Mouse (Mus musculus): ENCODE measurements around the gene Rdx.
"Not testable (repeated sequence)": the region's sequence is repeated elsewhere in the genome, so short reads cannot be mapped to it uniquely, and the experiment has no call there.

Gene Rdx

GRCm38 (mm10) chr9:52059788-52060187 is 12.8 kb downstream of the Rdx start:
- DNase-seq: no peak

GRCm38 (mm10) chr9:52070052-52070451 is 23.1 kb downstream of the Rdx start:
- DNase-seq: no peak

- not testable (repeated sequence) for DNase-seq
Measured at GRCm38 (mm10) chr9:52071352-52071751, 24.4 kb downstream of the Rdx start.

GRCm38 (mm10) chr9:52072202-52072601 is 25.2 kb downstream of the Rdx start:
- DNase-seq: no peak

- DNase-seq: no peak
Measured at GRCm38 (mm10) chr9:52076089-52076488, 29.1 kb downstream of the Rdx start.

- no peak for DNase-seq
Measured at GRCm38 (mm10) chr9:52077692-52078091, 30.7 kb downstream of the Rdx start.

GRCm38 (mm10) chr9:52081979-52082378 is 35.0 kb downstream of the Rdx start:
- no peak for DNase-seq

GRCm38 (mm10) chr9:52082414-52082813 is 35.4 kb downstream of the Rdx start:
- DNase-seq: no peak

GRCm38 (mm10) chr9:52091752-52092151 is 44.8 kb downstream of the Rdx start:
- no peak for DNase-seq

- no peak for DNase-seq
Measured at GRCm38 (mm10) chr9:52092311-52092710, 45.3 kb downstream of the Rdx start.

GRCm38 (mm10) chr9:52093108-52093507 is 46.1 kb downstream of the Rdx start:
- no peak for DNase-seq

- DNase-seq: no peak
Measured at GRCm38 (mm10) chr9:52094016-52094415, 47.0 kb downstream of the Rdx start.

- no peak for DNase-seq
Measured at GRCm38 (mm10) chr9:52094471-52094980, 47.6 kb downstream of the Rdx start.

- DNase-seq: no peak
Measured at GRCm38 (mm10) chr9:52095666-52096065, 48.7 kb downstream of the Rdx start.

- no peak for DNase-seq
Measured at GRCm38 (mm10) chr9:52097386-52097785, 50.4 kb downstream of the Rdx start.

GRCm38 (mm10) chr9:52098600-52098999 is 51.6 kb downstream of the Rdx start:
- DNase-seq: peak; percentile 88

- DNase-seq: no peak
Measured at GRCm38 (mm10) chr9:52100426-52100825, 53.5 kb downstream of the Rdx start.

GRCm38 (mm10) chr9:52102060-52102844 is 55.3 kb downstream of the Rdx start:
- DNase-seq: no peak

GRCm38 (mm10) chr9:52103448-52104224 is 56.7 kb downstream of the Rdx start:
- DNase-seq: no peak

GRCm38 (mm10) chr9:52104225-52104615 is 57.2 kb downstream of the Rdx start:
- DNase-seq: no peak

- no peak for DNase-seq
Measured at GRCm38 (mm10) chr9:52105423-52105822, 58.5 kb downstream of the Rdx start.

- DNase-seq: no peak
Measured at GRCm38 (mm10) chr9:52107161-52107560, 60.2 kb downstream of the Rdx start.

- DNase-seq: no peak
Measured at GRCm38 (mm10) chr9:52110738-52111137, 63.8 kb downstream of the Rdx start.

GRCm38 (mm10) chr9:52113091-52113490 is 66.1 kb downstream of the Rdx start:
- no peak for DNase-seq

All from kidney, adult 9 months (tissue).